Mouse (Mus musculus): ENCODE results near the gene Vps54.

DNA sequence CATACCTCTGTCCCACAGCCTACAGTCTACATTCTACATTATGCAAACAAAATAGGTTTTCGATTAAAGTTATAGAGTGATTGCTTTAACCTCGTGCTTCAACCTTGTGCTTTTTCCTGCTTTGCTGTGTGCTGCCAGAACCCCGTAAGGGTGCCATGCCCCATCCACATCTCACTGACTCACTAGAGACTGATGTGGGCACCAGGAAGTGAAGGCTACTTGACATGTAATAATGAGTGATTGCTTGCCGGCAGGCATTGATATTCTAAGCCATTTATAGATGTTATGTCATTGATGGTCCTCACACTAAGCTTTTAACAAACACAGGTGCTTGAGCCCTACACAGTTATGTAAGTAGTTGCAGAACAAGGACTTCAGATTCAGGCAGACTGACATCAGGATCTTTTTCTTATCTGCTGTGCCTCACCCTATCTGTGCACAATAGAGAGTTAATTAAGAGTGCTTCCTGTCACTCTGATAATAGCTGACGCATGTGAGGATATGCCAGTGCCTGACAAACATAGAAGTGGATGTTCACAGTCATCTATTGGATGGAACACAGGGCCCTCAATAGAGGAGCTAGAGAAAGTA is 68.1 kb downstream of the Vps54 start:
- TF ChIP-seq CTCF (IDR thresholded peaks at IDR 0.05; ENCODE audit: low read depth) (no peak), EP300 (IDR thresholded peaks at IDR 0.05; ENCODE audit: low read depth) (no peak)

All from heart, postnatal 0 days (tissue).